Mouse (Mus musculus) thymus, adult 2 months (tissue): ENCODE results near the gene Arf4.

ENCODE experiments used
- CTCF ChIP-seq: fragments of 200-500 bp; IDR thresholded peaks from 2 replicates; pipeline ENCODE4 v1.5.1; 2012; ENCODE audit warnings: mild to moderate bottlenecking, control low read depth, low read length, moderate library complexity, borderline replicate concordance; ENCODE audit not compliant: control insufficient read depth, poor library complexity, insufficient read depth; ENCODE audit errors: extremely low read depth
- POLR2A ChIP-seq: fragments of 200-500 bp; IDR thresholded peaks from 2 replicates; pipeline ENCODE4 v1.6.1; 2012; ENCODE audit warnings: mild to moderate bottlenecking, low read length, control low read depth, moderate library complexity; ENCODE audit not compliant: control insufficient read depth, poor library complexity, insufficient read depth; ENCODE audit errors: extremely low read depth

- TF ChIP-seq CTCF (no peak), POLR2A (no peak)
Observed at GRCm38 (mm10) chr14:26663851-26664250, 26.0 kb downstream of the Arf4 start.
